ENCODE assay signal across 14 mouse cellular contexts in the genomic region with DNA sequence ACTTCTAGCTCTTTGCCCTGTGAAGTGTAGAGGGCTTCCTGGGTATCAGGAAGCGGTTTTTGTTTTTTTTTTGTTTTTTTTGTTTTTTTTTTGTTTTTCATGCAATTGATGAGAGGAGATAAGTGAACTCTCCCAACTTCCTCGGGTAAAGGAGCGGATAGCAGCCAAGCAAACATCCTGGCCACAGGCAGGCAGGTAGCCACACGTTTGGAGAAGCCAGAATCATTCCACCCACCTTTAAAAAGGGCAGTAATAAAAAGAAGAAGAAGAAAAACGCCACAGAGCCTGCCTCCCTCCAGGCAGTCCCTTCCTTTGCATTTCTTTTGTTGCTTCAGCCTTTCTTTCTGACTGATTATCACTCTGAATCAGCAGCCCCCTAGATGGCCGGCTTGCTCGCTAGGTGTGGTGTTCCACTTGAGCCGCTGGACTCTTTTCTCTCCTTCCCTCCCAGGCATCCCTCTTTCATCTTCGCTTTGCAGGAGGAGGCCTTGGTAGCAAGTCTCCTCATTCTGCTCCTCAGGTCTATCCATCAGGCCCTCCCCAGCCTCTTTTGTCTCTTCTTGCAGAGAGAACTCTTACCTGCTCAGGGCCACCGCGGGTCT.
DNase-seq lines count a peak whose midpoint lies in the region; ATAC-seq and TF ChIP-seq lines count a peak whose summit lies in the region.
"Had no signal": no experiment of that assay in that cellular context is flagged by ENCODE, and none has a peak within 500 bp of the region (broad histone marks: within the 10 kb centered on the region; RNA-seq: fewer than 3 reads in every experiment).

No protein-coding gene starts in this region.

- H3K9ac ChIP-seq in heart, adult 2 months (ENCODE audit: low read depth, low read length): no peak overlapping the region
- H3K9ac ChIP-seq in hindbrain, postnatal 0 days (replicated peaks; ENCODE audit: low read length): no peak overlapping the region
- H3K9ac ChIP-seq: liver, postnatal 0 days had no signal

- TF ChIP-seq POLR2A in heart, adult 2 months (IDR thresholded peaks at IDR 0.05; ENCODE audit: insufficient read depth, low read depth, low read length): no peak

- H3K36me3 ChIP-seq in heart, adult 2 months (ENCODE audit: control insufficient read depth, insufficient read depth, low read length): no peaks in the 10 kb centered on the region
- H3K36me3 ChIP-seq in hindbrain, postnatal 0 days (ENCODE audit: insufficient read depth, low read length): no peaks in the 10 kb centered on the region

- H3K27me3 ChIP-seq in heart, adult 2 months (ENCODE audit: control insufficient read depth, insufficient read depth, low read length): no peaks in the 10 kb centered on the region
- H3K27me3 ChIP-seq in hindbrain, postnatal 0 days (ENCODE audit: insufficient read depth, low read length): no peaks in the 10 kb centered on the region
- H3K27me3 ChIP-seq: Patski had no signal

- WGBS in heart, adult 2 months: 24% methylated on average over 11 of the region's 11 CpGs
- 15% methylated on average over 11 of the region's 11 CpGs for WGBS in hindbrain, postnatal 0 days

- no peak for TF ChIP-seq CTCF in heart, adult 2 months (IDR thresholded peaks at IDR 0.05)
- no peak for TF ChIP-seq CTCF in hindbrain, postnatal 0 days (IDR thresholded peaks at IDR 0.05; ENCODE audit: low read depth)

- no peaks in the 10 kb centered on the region for H3K79me2 ChIP-seq in heart, adult 2 months (replicated peaks; ENCODE audit: control insufficient read depth, insufficient read depth, low read length)

- H3K4me2 ChIP-seq in hindbrain, postnatal 0 days (ENCODE audit: low read depth, low read length): 0 out of 2 replicates have a peak overlapping the region, but pooled peaks have one; percentile 6

- no peak for ATAC-seq in hindbrain, postnatal 0 days
- ATAC-seq: liver, postnatal 0 days; Patski had no signal

- DNase-seq in heart, adult 11 months: peak; percentile 55
- DNase-seq in heart, adult 2 months: no peak
- peak; percentile 53 for DNase-seq in urinary bladder, postnatal 14 days (ENCODE audit: low spot score)
- DNase-seq in urinary bladder, adult 2 months (ENCODE audit: low spot score): no peak
- no peak for DNase-seq in hindbrain, postnatal 0 days (ENCODE audit: low spot score)
- no peak for DNase-seq in right cerebral cortex, postnatal 4 days
- no peak for DNase-seq in T-cell, adult 2 months (ENCODE audit: low spot score)
- DNase-seq in Muller cell, postnatal 12 days (ENCODE audit: inconsistent ontology term): no peak
- DNase-seq: cerebellum, adult 9-11 months; gastrocnemius, postnatal 36 days; kidney, postnatal 14 days; liver, postnatal 0 days; thymus, postnatal 36 days had no signal

- H3K4me1 ChIP-seq in heart, adult 2 months (ENCODE audit: control insufficient read depth, insufficient read depth, low read length): no peaks in the 10 kb centered on the region
- no peaks in the 10 kb centered on the region for H3K4me1 ChIP-seq in hindbrain, postnatal 0 days (ENCODE audit: insufficient read depth, low read length)

- intact Hi-C loops in heart, adult 2 months (cut with DNase I): no loop called here

- no peak overlapping the region for H3K27ac ChIP-seq in heart, adult 2 months
- H3K27ac ChIP-seq in hindbrain, postnatal 0 days: no peak overlapping the region

- no peaks in the 10 kb centered on the region for H3K9me3 ChIP-seq in hindbrain, postnatal 0 days (ENCODE audit: low read length)

- TF ChIP-seq EP300 in heart, adult 2 months (IDR thresholded peaks at IDR 0.05; ENCODE audit: insufficient read depth, low read depth, low read length): no peak

- no peak overlapping the region for H3K4me3 ChIP-seq in heart, adult 2 months
- no peak overlapping the region for H3K4me3 ChIP-seq in hindbrain, postnatal 0 days (ENCODE audit: low read length)

Comparison
In these comparisons a context has a peak if more than half of its experiments do, and no peak if none do; other contexts are left out.
1. DNase-seq: peak in heart, adult 11 months (single experiment) and urinary bladder, postnatal 14 days (single experiment); none in heart, adult 2 months (0 of 2), urinary bladder, adult 2 months (single experiment), hindbrain, postnatal 0 days (single experiment), right cerebral cortex, postnatal 4 days (single experiment), T-cell, adult 2 months (single experiment) and Muller cell, postnatal 12 days (single experiment).